Mouse (Mus musculus) lung, embryonic 15.5 days (tissue): Measurements from ENCODE around the gene Fa2h. TPM values are rescaled to one million over a fixed set of nuclear protein-coding genes. Genes with fewer than 3 reads are reported as not detected.

Experiments
- ATAC-seq: fragments of 200-750 bp; cut with Nextera tagmentation; 2 replicates; pipeline ENCODE4 v1.8.0; 2017; ENCODE audit warnings: moderate number of reproducible peaks, borderline replicate concordance; ENCODE audit not compliant: low FRiP score, low TSS enrichment; ENCODE audit errors: extremely low read depth
- H3K27ac ChIP-seq: fragments of 300-500 bp; sonication (generic); 2 replicates; pipeline ENCODE4 v1.5.1; 2015; ENCODE audit warnings: moderate library complexity, mild to moderate bottlenecking, inconsistent platforms
- H3K27me3 ChIP-seq: fragments of 300-500 bp; sonication (generic); 2 replicates; pipeline ENCODE4 v1.6.1; 2015; ENCODE audit warnings: inconsistent platforms
- H3K36me3 ChIP-seq: fragments of 300-500 bp; sonication (generic); 2 replicates; pipeline ENCODE4 v1.6.1; 2015; ENCODE audit warnings: inconsistent platforms
- H3K4me1 ChIP-seq: fragments of 300-500 bp; sonication (generic); 2 replicates; pipeline ENCODE4 v1.6.1; 2015; ENCODE audit warnings: inconsistent platforms
- H3K4me2 ChIP-seq: fragments of 300-500 bp; sonication (generic); 2 replicates; pipeline ENCODE4 v1.6.1; 2015; ENCODE audit warnings: inconsistent platforms, mild to moderate bottlenecking, moderate library complexity
- H3K4me3 ChIP-seq: fragments of 300-500 bp; sonication (generic); 2 replicates; pipeline ENCODE4 v1.5.1; 2015; ENCODE audit warnings: mild to moderate bottlenecking, inconsistent platforms
- H3K9ac ChIP-seq: fragments of 300-500 bp; sonication (generic); 2 replicates; pipeline ENCODE4 v1.6.1; 2015; ENCODE audit warnings: inconsistent platforms
- H3K9me3 ChIP-seq: fragments of 300-500 bp; sonication (generic); 2 replicates; pipeline ENCODE4 v1.6.1; 2016; ENCODE audit warnings: inconsistent platforms
- WGBS: fragments of 180-500 bp; shearing (Covaris S2); methylation state at CpG from one replicate; pipeline ENCODE4 v1.1.7; 2015; 5-methylcytosine and 5-hydroxymethylcytosine counted together
- polyA plus RNA-seq: library from polyadenylated mRNA; unstranded; fragments of >200 nt; fragmentation: Nextera tagmentation; extraction: Ambion mirVana; gene quantifications from 2 replicates; pipeline ENCODE4 v1.2.1, GENCODE M21; 2015

The Fa2h gene
- polyA plus RNA-seq = 0.17 and 0.39 TPM in 2 replicates

DNA sequence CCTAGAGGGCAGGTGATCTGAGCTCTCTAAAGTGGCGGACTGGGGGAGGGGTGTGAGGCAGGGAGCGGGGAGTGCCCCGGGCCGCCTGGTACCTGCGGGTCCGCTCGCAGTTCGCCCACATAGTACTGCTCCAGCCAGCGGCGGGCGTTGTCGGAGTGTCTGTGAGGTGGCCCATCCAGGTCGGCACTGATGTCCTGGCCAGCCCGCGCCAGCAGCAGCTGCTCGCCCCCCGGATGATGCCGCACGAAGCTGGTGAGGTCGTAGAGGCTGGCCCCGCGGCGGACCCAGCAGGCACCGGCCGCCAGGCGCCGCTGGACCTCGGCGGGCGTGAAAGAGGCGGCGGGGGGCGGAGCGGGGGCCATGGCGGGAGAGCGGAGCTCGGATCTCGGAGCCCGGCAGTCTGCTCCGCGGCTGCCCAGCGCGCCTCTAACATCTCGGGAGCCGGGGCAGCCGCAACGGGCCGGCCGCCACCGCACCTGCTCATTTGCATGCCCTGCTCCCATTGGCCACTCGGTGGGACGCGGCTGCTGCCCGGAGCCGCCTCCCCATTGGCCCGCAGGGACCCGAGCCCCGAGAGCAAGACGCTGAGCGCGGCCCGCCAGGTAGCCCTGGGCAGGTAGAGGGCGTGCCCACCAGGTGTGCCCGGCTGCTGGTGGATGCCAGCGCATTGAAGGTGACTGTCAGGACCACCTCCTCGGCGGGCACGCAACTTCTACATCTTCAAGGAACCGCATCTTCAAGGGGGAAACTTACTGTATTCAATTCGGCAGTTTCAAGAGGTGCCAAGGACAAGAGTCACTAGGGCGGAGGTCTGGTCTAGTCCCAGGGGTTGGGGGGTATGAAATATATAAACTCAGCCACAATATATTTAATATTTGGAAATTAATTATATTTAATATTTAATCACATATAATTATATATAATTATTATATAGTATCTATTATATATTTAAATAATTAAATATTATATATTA lies at the start of gene Fa2h:
Gene Fa2h (minus strand): TSS at position 434 of the 973 bp plus-strand sequence.
- ATAC-seq = peak; percentile 95
- H3K27ac ChIP-seq = no peak within 1 kb of the TSS
- no peaks in the 10 kb centered on the region for H3K36me3 ChIP-seq
- under 1% methylated on average over 60 of the region's 71 CpGs for WGBS
- H3K4me2 ChIP-seq = peak within 1 kb of the TSS; percentile 90
- peak within 1 kb of the TSS; percentile 34 for H3K9ac ChIP-seq
- peak within 1 kb of the TSS; percentile 49 for H3K4me3 ChIP-seq
- H3K27me3 ChIP-seq = peaks cover 57% of the 10 kb centered on the region
- peaks cover 12% of the 10 kb centered on the region for H3K4me1 ChIP-seq
- H3K9me3 ChIP-seq = no peaks in the 10 kb centered on the region

DNA sequence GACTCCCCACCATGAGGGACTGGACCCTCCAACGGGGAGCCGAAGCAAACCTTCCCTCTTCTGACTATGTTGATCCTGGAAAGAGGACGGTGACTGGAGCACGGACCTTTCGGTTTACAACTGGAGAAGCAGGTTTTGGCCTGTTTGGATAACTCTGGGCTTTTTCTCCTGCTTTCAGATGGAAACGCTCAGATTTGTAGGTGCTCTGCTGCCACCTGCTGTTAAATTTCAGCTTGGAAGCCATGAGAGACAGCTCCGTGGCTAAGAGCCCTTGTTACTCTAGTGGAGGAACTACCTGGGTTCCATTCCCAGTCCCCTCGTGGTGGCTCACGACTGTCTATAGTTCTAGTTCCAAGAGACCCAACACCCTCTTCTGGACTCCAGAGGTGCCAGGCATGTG lies 45.6 kb upstream of the Fa2h start:
- H3K36me3 ChIP-seq = no peaks in the 10 kb centered on the region
- H3K27ac ChIP-seq = no peak overlapping the region
- H3K27me3 ChIP-seq = no peaks in the 10 kb centered on the region
- H3K9ac ChIP-seq = no peak overlapping the region
- H3K9me3 ChIP-seq = no peaks in the 10 kb centered on the region
- 11% methylated on average over 9 of the region's 9 CpGs for WGBS
- no peaks in the 10 kb centered on the region for H3K4me1 ChIP-seq
- H3K4me3 ChIP-seq = no peak overlapping the region
- no peak overlapping the region; the same call in 1 of the 2 replicates for H3K4me2 ChIP-seq
- peak; percentile 42; the same call in 1 of the 2 replicates for ATAC-seq

DNA sequence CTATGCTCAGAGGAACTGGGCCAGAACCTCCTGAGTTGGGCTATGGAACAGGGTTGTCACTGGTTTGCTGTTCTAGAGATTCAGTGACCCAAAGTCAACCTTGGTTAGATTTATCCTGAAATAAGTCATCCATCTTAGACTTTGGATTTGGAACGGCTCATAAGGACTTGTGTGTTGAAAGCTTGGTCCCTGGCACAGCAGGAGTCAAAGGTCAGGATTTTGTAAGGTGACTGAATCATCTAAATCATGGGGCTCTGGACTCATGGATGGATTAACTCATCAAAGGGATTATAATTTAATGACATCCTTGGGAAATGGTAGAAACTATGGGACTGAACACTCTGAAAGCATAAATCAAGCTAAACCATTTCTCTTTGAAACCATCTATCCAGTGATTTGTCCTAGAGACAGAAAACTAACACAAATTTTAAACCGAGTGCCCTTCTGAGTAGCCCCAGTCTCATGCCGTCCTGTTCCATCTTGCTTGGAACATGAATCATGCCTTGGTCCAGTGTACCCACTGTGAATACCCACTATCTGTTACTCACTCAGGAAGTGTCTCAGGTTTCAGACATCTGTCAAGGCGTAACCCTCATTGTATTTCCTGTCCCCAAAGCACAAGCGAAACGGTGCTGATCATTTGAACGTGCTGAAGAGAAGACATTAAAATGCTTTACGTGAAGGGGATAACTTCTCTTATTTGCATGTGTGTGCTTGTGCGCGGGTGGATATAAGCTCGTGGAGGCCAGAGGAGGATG lies 41.6 kb upstream of the Fa2h start:
- WGBS = 55% methylated on average over 11 of the region's 11 CpGs

DNA sequence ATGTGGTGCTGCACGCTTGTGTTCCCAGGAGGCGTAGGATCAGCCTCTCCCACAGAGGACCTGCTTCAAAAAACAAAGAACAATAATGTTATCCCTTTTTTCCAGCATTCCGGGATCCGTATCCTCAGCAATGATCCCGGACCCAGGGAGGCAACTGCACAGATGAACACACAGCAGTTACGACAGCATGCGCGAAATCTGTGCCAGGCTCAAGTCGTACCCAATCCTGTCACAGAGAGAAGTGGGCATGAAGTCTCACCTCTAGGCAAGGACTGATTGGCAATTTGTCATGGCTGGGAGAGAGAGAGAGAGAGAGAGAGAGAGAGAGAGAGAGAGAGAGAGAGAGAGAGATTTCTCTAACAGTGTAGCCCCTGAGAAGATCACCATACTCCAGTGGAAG lies 31.0 kb upstream of the Fa2h start:
- Histone ChIP-seq H3K9me3 (no peaks in the 10 kb centered on the region), H3K4me1 (no peaks in the 10 kb centered on the region), H3K4me2 (no peak overlapping the region), H3K4me3 (no peak overlapping the region), H3K27ac (no peak overlapping the region), H3K36me3 (no peaks in the 10 kb centered on the region), H3K27me3 (no peaks in the 10 kb centered on the region), H3K9ac (no peak overlapping the region)
- no peak for ATAC-seq
- WGBS = 89% methylated on average over 9 of the region's 9 CpGs

More for the DNA sequence above, 41.6 kb upstream of the Fa2h start:
- no peak for ATAC-seq
- Histone ChIP-seq H3K27ac (no peak overlapping the region), H3K36me3 (no peaks in the 10 kb centered on the region), H3K4me3 (no peak overlapping the region), H3K4me2 (no peak overlapping the region), H3K9me3 (no peaks in the 10 kb centered on the region), H3K27me3 (no peaks in the 10 kb centered on the region), H3K9ac (no peak overlapping the region), H3K4me1 (no peaks in the 10 kb centered on the region)

DNA sequence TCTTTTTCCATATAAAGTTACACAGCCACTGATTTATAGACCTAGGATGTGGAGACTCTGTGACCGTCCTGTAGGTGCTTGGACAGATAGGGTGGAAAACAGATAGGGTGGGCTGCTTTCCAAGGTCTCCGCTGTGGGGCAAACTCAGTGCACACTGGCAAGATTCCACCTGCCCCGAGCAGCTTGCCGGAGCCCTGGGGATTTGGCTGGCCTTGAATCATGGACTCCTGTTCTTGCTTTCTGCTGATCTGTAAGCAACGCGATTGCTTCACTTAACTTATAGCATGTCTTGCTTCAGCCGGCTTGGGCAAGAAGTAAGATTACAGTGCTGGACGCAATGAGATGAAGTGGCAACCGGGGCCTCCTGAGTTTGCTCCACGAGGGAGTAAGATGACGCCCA lies 30.6 kb upstream of the Fa2h start:
- Histone ChIP-seq H3K9me3 (no peaks in the 10 kb centered on the region), H3K4me2 (no peak overlapping the region), H3K27me3 (no peaks in the 10 kb centered on the region), H3K4me3 (no peak overlapping the region), H3K36me3 (no peaks in the 10 kb centered on the region), H3K9ac (no peak overlapping the region), H3K4me1 (no peaks in the 10 kb centered on the region), H3K27ac (no peak overlapping the region)
- 79% methylated on average over 11 of the region's 11 CpGs for WGBS
- ATAC-seq = no peak

DNA sequence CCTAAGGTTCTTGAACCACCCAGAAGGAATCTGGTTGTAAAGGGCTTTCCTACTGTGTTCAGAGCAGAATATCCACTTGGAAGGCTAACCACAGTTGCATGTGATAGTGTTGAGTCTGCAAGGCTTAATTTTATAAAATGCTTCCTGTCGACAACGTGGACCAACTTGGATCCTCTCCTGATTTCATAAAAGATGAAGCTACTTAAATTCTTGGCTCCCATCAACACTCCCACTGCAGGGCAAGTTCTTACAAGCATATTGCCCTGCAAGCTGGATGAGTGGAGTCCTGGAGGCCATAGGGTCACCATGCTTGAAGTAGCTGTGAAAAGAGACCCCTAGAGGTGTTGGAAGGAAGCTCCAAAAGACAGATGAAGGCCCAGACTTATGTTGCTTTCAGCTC lies 29.0 kb upstream of the Fa2h start:
- H3K27ac ChIP-seq = no peak overlapping the region

DNA sequence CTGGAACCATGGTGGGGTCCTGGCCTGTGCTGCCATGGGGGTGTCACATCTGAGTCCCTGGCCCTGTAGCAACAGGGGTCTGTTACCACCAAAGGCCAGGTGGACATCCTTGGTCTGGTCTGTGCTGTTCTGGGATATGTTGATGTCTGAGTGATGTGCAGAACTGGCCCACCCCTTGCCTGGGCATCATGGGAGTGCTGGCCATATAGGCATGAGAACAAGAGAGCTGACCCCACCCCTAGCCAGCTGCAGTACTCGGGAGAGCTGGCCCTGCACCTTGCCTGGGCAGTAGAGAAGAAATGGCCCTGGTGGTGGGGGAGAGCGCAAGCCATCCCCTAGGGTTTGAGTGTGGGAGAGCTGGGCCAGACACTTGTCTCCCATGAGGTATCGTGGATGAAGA lies 25.5 kb upstream of the Fa2h start:
- Histone ChIP-seq H3K9ac (no peak overlapping the region), H3K4me3 (no peak overlapping the region), H3K9me3 (no peaks in the 10 kb centered on the region), H3K36me3 (no peaks in the 10 kb centered on the region), H3K4me1 (no peaks in the 10 kb centered on the region), H3K4me2 (no peak overlapping the region), H3K27me3 (no peaks in the 10 kb centered on the region), H3K27ac (no peak overlapping the region)
- 59% methylated on average over 3 of the region's 3 CpGs for WGBS
- ATAC-seq = peak; percentile 14; the same call in 1 of the 2 replicates

More for the DNA sequence above, 29.0 kb upstream of the Fa2h start:
- Histone ChIP-seq H3K4me1 (no peaks in the 10 kb centered on the region), H3K27me3 (no peaks in the 10 kb centered on the region), H3K4me2 (no peak overlapping the region), H3K9me3 (no peaks in the 10 kb centered on the region), H3K4me3 (no peak overlapping the region), H3K36me3 (no peaks in the 10 kb centered on the region), H3K9ac (no peak overlapping the region)
- ATAC-seq = no peak
- WGBS = 70% methylated on average over 2 of the region's 2 CpGs

DNA sequence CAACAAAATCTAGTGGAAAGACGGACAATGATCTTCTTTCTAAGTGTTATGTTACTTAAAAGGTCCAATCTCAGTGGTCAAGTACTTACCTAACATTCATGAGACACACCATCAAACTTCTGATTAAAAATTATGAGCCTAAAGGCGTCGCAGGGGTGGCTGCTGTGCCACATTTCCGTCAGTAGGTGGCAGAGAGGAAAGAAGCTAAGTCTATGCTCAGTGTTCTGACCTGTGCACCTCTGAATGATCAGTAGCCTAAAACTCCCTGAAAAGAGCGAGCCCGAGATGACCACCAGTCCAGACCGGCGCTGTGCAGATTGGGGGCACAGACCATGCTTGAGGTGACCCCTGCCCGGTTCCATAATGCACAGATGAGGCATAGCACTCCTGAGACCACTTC lies 25.0 kb upstream of the Fa2h start:
- Histone ChIP-seq H3K27me3 (no peaks in the 10 kb centered on the region), H3K9ac (no peak overlapping the region), H3K9me3 (no peaks in the 10 kb centered on the region), H3K36me3 (no peaks in the 10 kb centered on the region), H3K4me3 (no peak overlapping the region), H3K4me1 (no peaks in the 10 kb centered on the region), H3K27ac (no peak overlapping the region), H3K4me2 (no peak overlapping the region)
- no peak for ATAC-seq
- WGBS = 26% methylated on average over 9 of the region's 9 CpGs

DNA sequence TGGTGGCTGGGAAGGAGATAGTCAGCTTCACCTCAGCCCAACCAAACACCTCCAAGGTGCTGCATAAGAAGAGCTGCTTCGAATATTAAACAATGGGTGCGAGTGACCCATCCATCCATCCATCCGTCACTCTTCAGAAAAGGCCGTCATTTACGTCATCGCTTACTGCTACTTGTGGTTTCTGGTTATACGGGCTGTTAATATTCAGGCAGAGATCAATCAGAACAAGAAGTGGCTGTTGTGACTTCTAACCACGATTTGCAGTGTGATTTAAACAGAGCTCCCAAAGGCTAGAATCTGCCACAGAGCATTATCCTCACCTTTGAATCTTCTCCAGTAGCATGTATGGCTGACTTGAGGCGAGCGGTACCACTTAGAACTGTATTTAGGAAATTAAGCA lies 23.6 kb upstream of the Fa2h start:
- no peak overlapping the region for H3K9ac ChIP-seq
- no peak overlapping the region for H3K27ac ChIP-seq
- no peaks in the 10 kb centered on the region for H3K27me3 ChIP-seq
- H3K36me3 ChIP-seq = no peaks in the 10 kb centered on the region
- no peak for ATAC-seq
- no peaks in the 10 kb centered on the region for H3K9me3 ChIP-seq
- no peak overlapping the region for H3K4me3 ChIP-seq
- H3K4me2 ChIP-seq = no peak overlapping the region
- H3K4me1 ChIP-seq = no peaks in the 10 kb centered on the region
- WGBS = 75% methylated on average over 10 of the region's 10 CpGs

DNA sequence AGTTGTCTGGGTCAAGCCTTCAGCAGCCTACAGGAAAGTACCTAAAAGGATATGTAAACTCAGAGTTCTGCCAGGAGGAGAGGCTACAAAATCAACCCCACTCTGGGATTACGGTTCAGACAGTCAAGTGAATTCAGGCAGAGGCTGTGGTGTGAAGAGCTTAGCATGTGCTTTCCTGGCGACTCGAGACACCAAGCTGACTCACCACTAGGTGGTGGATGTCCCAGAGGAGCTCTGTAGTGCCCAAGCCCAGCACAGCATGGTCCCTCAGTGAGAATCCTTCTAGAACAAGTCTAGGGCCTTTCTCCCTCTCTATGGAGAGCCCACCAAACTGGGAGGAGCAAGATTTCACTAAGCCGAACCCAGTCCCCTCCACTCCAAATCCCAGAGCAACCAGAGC lies 9.8 kb upstream of the Fa2h start:
- H3K27me3 ChIP-seq = no peaks in the 10 kb centered on the region
- no peaks in the 10 kb centered on the region for H3K36me3 ChIP-seq
- no peak overlapping the region for H3K4me2 ChIP-seq
- no peak for ATAC-seq
- 37% methylated on average over 4 of the region's 4 CpGs for WGBS
- no peak overlapping the region for H3K27ac ChIP-seq
- H3K4me1 ChIP-seq = no peaks in the 10 kb centered on the region
- no peaks in the 10 kb centered on the region for H3K9me3 ChIP-seq
- H3K9ac ChIP-seq = no peak overlapping the region
- H3K4me3 ChIP-seq = no peak overlapping the region

DNA sequence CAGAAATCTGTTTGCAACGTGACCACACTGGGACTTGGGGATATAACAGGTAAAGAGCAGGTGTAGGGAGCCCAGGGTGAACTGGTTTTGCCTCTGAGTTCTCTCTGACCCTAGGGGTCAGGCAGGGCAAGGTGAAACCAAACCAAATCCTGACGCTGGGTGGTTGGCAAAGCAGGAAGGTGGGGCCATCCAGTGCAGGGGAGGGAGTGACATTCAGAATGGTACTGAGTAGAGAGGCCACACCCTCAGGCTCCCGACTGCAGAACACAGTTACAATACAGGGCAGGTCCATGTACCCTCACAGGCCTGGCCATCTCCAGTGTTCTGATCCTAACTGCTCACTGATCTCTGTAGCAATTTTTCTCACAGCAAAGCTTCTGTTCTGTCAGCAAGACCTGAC lies 2.4 kb downstream of the Fa2h start:
- Histone ChIP-seq H3K27ac (no peak overlapping the region), H3K4me1 (peaks cover 12% of the 10 kb centered on the region), H3K9ac (no peak overlapping the region), H3K36me3 (no peaks in the 10 kb centered on the region), H3K4me2 (no peak overlapping the region), H3K27me3 (peaks cover 56% of the 10 kb centered on the region), H3K4me3 (no peak overlapping the region), H3K9me3 (no peaks in the 10 kb centered on the region)
- no peak for ATAC-seq
- WGBS = 33% methylated on average over 3 of the region's 3 CpGs

DNA sequence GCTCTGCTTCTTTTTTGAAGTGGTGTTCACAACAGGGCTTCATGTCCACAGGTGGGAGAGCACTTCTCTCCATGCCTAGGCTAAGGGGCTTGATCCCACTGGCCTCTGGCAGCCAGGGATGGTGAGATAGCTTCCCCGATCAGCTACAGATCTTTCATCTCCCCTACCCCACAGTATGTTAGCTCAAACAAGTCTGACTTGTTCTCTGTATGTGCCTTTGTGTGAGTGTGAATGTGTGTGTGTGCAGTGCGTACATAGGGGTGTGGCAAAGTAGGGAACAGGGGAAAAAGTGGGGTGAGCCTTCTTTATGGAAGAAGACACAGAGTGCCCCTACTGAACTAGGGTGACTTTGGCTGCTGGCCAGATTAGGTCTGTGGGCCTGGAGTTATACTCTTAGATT lies 2.8 kb downstream of the Fa2h start:
- ATAC-seq = no peak
- Histone ChIP-seq H3K27ac (no peak overlapping the region), H3K36me3 (no peaks in the 10 kb centered on the region), H3K4me2 (no peak overlapping the region), H3K9me3 (no peaks in the 10 kb centered on the region), H3K27me3 (peaks cover 51% of the 10 kb centered on the region), H3K4me3 (no peak overlapping the region), H3K9ac (no peak overlapping the region), H3K4me1 (peaks cover 12% of the 10 kb centered on the region)
- whole genome bisulfite sequencing = 64% methylated on average over 2 of the region's 2 CpGs
